Mouse (Mus musculus) MEL (cell line): ENCODE data around the gene Top1.

Experiments
- CTCF ChIP-seq, 3 experiments: IDR thresholded peaks in 2 of 3; conservative IDR thresholded peaks in 1 of 3; 2 replicates each; pipeline ENCODE4 v1.5.1; 2011 to 2012; ENCODE audit warnings: low read length in 3 of 3, low read depth in 2 of 3, mild to moderate bottlenecking in 2 of 3, improper control_type of control experiment in 1 of 3, inconsistent platforms in 1 of 3, mixed read lengths in 1 of 3, moderate library complexity in 1 of 3; ENCODE audit not compliant: control insufficient read depth in 1 of 3, insufficient read depth in 1 of 3, poor library complexity in 1 of 3, severe bottlenecking in 1 of 3
- EP300 ChIP-seq, 2 experiments: IDR thresholded peaks; 2 replicates each; pipeline ENCODE4 v1.6.1; 2011; ENCODE audit warnings: improper control_type of control experiment in 2 of 2, low read length in 2 of 2, low read depth in 1 of 2, mild to moderate bottlenecking in 1 of 2
- ETS1 ChIP-seq: IDR thresholded peaks from 2 replicates; pipeline ENCODE4 v1.6.1; 2012; ENCODE audit warnings: low read depth, mild to moderate bottlenecking, inconsistent platforms, low read length, improper control_type of control experiment, moderate library complexity
- JUND ChIP-seq: IDR thresholded peaks from 2 replicates; pipeline ENCODE4 v1.6.1; 2011; ENCODE audit warnings: low read depth, mild to moderate bottlenecking, improper control_type of control experiment, low read length
- KAT2A ChIP-seq: conservative IDR thresholded peaks from 2 replicates; pipeline ENCODE4 v1.6.1; 2012; ENCODE audit warnings: low read depth, low read length, improper control_type of control experiment, inconsistent platforms
- MYC ChIP-seq: IDR thresholded peaks from 2 replicates; pipeline ENCODE4 v1.6.1; 2011; ENCODE audit warnings: low read depth, mild to moderate bottlenecking, low read length, improper control_type of control experiment, moderate library complexity
- POLR2A ChIP-seq, 2 experiments: IDR thresholded peaks; 2 replicates each; pipeline ENCODE4 v1.6.1; 2011 to 2012; ENCODE audit warnings: low read length in 2 of 2, mild to moderate bottlenecking in 2 of 2, control low read depth in 1 of 2, improper control_type of control experiment in 1 of 2, low read depth in 1 of 2, moderate library complexity in 1 of 2; ENCODE audit not compliant: control insufficient read depth in 1 of 2, insufficient read depth in 1 of 2, poor library complexity in 1 of 2
- TAL1 ChIP-seq: IDR thresholded peaks from 2 replicates; pipeline ENCODE4 v1.6.1; 2012; ENCODE audit warnings: mild to moderate bottlenecking, inconsistent platforms, low read length, moderate library complexity, mixed read lengths
- TBP ChIP-seq: IDR thresholded peaks from 2 replicates; pipeline ENCODE4 v1.8.0; 2011; ENCODE audit warnings: low read depth, low read length, improper control_type of control experiment
- TCF12 ChIP-seq: IDR thresholded peaks from 2 replicates; pipeline ENCODE4 v1.6.1; 2014; ENCODE audit warnings: low read depth, mild to moderate bottlenecking, inconsistent platforms, low read length, improper control_type of control experiment, moderate library complexity
- USF1 ChIP-seq: IDR thresholded peaks from 2 replicates; pipeline ENCODE4 v1.6.1; 2014; ENCODE audit warnings: low read depth, mild to moderate bottlenecking, inconsistent platforms, low read length, improper control_type of control experiment, moderate library complexity
- USF2 ChIP-seq, 2 experiments: IDR thresholded peaks; 2 replicates each; pipeline ENCODE4 v1.6.1; 2011 to 2012; ENCODE audit warnings: improper control_type of control experiment in 2 of 2, low read length in 2 of 2, borderline replicate concordance in 1 of 2, inconsistent platforms in 1 of 2, low read depth in 1 of 2, mild to moderate bottlenecking in 1 of 2; ENCODE audit not compliant: insufficient read depth in 1 of 2
- ZMIZ1 ChIP-seq: IDR thresholded peaks from 2 replicates; pipeline ENCODE4 v1.6.1; 2012; ENCODE audit warnings: low read depth, mild to moderate bottlenecking, inconsistent platforms, low read length, improper control_type of control experiment, moderate library complexity
- ZNF384 ChIP-seq: IDR thresholded peaks from 2 replicates; pipeline ENCODE4 v1.6.1; 2012; ENCODE audit warnings: low read depth, mild to moderate bottlenecking, inconsistent platforms, low read length, improper control_type of control experiment

DNA sequence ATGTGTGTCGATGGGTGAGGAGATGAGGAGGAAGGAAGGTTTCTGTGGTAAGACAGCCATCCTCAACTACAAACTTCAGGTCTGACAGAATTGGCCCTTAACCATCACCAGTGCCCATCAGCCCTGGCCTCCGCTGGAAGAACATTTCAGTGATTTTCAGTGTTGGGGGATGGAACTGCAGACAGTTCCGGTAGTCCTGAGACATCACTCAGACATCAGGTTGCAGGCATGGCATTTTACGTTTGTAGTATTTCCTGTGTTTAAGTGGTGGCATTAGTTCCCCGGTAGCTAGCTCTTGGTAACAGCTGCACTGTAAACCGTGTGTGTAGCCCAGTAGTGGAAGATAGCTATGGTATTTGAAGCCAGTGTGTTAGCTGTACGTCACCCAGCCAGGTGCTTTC lies 87.4 kb downstream of the Top1 start:
- no peak for TF ChIP-seq TCF12
- no peak for TF ChIP-seq CTCF (IDR thresholded peaks at IDR 0.05 in 2 of 3, conservative IDR thresholded peaks at IDR 0.05 in 1 of 3; ENCODE audit: control insufficient read depth in 1 of 3, insufficient read depth in 1 of 3, low read depth in 2 of 3, low read length in 3 of 3, poor library complexity in 1 of 3, severe bottlenecking in 1 of 3)
- no peak for TF ChIP-seq TAL1
- no peak for TF ChIP-seq POLR2A (IDR thresholded peaks at IDR 0.05; ENCODE audit: control insufficient read depth in 1 of 2, insufficient read depth in 1 of 2, low read depth in 1 of 2, low read length in 2 of 2, poor library complexity in 1 of 2)
- no peak for TF ChIP-seq USF2 (IDR thresholded peaks at IDR 0.05; ENCODE audit: borderline replicate concordance in 1 of 2, insufficient read depth in 1 of 2, low read depth in 1 of 2, low read length in 2 of 2)
- no peak for TF ChIP-seq JUND
- TF ChIP-seq KAT2A, result no peak
- TF ChIP-seq MYC, result no peak
- TF ChIP-seq EP300 (IDR thresholded peaks at IDR 0.05; ENCODE audit: low read depth in 1 of 2, low read length in 2 of 2), result no peak
- TF ChIP-seq USF1, result no peak
- TF ChIP-seq ZMIZ1, result no peak
- no peak for TF ChIP-seq ETS1
- TF ChIP-seq ZNF384, result no peak
- TF ChIP-seq TBP, result no peak
